Mouse (Mus musculus): ENCODE measurements around the gene Clcn7. TPM values are rescaled to one million over a fixed set of nuclear protein-coding genes. Genes with fewer than 3 reads are reported as not detected.

Clcn7 gene
- total RNA-seq, 2 experiments from 2014 or later = 25.5 to 27.5 TPM

DNA sequence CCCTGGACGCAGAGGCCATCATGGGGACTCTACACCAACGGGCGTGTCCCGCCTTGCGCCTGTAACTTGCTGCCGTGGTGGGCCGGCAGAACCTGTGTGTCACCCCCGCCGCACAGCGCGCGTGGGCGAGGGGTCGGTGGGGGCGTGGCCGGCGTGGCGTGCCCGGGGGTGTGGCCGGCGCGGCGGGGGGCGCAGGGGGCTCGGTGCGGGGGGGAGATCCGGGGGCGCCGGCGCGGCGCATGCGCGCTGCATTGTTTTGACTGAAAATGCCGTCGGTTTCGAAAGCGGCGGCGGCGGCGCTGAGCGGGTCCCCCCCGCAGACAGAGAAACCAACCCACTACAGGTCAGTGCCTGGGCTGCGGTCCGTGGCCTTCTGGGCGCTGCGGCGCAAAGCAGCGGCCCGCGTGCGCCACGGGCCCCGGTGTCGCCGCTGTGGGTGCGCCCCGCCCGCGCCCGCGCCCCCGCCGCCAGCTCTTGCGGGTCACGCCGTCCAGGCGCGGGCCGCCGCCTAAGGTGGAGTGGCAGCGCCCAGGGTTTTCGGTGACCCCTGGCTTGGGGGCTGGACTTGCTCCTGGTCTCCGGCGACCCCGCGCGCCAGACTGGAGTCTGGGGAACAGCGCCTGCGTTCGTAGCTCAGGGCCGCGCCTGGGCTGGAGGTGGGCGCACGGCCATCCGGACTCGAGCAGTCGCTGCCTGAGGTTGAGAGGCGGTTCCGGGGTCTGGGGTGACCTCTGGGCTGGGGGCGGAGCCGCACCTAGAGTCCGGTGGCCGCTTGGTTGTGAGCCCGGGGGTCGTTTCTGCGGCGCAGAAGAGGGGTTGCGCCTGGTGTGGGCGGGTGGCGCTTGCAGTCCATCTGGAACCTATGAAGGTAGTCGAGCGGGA, 55.2 kb downstream of the Clcn7 start, which contains the start of gene Unkl:
Gene Unkl, plus strand, starts transcription at position 248 of the 882 bp plus-strand sequence.
- intact Hi-C loops (cut with DNase I) = no loop called here
- DNase-seq (ENCODE audit: low spot score) = peak; percentile 61

DNA sequence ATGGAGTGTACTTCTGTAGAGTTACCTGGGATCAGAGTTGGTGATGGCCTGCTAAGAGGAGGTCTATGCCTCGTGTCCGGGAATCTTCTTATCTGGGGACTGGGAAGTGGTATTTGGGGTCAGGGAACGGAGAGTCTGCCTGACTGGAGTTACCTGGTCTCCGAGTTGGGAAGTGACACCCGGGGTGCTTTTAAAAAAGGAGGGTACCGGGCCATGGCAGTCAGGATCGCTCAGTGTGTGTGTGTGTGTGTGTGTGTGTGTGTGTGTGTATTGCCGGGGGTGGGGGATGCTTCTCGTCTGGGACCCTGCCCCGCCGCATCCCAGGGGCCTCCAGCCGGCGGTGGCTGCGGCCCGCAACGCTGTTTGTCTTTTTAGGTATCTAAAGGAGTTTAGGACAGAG, 55.9 kb downstream of the Clcn7 start:
- intact Hi-C loops (cut with DNase I) = no loop called here
- no peak for DNase-seq (ENCODE audit: low spot score)

DNA sequence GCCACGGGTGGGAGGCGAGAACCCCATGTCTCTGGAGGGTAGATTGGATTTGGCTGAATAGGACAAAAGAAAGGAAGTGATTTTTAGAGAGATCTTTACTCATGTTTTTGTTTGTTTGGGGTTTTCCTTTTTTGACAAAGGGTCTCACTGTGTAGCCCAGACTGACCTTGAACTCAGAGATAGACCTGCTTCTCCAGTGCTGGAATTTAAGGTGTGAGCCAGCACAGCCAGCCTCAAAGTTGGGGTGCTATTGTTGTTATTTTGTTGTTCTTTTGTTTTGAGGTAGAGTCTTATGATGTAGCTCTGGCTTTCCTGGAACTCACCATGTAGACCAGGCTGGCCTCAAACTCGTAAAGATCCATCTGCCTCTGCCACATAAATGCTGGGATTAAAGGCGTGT, 69.2 kb downstream of the Clcn7 start:
- DNase-seq (ENCODE audit: low spot score) = no peak

DNA sequence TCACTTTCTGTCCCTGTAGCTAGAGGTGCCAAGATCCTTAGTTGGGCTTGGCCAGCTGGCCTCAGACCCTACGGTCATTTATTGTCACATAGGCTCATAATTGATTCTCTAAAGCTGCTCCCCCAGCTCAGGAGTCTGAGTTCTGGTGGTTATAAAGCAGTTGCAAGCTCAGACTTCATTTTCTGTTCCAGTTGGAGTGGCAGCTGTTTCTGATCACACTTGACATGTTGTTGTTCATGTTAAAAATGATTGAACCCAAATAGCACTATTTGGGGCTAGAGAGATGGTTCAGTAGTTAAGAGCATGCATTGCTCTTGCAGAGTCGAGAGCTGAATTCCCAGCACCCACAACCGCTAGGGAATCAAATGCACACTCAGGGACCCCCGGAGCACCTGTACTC, 76.8 kb downstream of the Clcn7 start:
- intact Hi-C loops (cut with DNase I) = no loop called here
- DNase-seq (ENCODE audit: low spot score) = no peak

More for the DNA sequence above, 69.2 kb downstream of the Clcn7 start:
- intact Hi-C loops (cut with DNase I) = no loop called here

DNA sequence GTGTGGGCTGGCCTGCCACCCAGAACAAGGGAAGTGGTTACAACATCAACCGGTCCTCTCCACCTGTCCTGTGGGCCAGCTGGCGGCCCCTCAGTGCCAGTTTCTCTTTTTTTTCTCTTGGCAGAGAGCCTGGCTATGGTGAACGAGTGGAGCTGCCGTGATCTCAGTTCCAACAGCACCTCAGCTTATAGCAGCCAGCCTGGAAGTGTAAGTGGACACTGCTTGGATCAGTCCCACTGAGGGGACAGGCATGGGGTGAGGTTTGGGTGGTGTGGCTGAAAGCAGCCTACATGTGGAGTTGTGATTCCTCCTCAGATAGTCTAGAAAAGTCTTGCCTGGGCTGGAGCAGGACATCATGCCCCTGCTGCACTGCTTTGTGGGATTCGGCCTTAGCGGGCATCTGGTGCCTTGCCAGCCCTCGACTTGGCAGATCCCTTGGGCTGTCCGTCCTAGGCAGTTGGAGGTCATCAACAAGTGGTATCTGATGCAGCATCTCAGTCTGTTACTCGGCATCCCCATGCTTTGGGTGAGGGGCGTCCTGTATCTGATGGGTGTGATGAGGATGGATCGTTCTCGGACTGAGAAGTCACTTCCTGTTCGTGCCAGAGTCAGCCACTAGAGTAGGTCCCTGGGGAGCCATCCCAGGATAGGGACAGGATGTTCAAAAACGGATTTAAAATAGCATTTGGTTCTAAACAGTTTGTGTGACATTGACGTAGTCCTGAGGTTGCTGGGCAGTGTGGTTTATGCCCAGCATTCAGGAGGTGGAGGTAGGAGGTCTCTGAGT, 77.7 kb downstream of the Clcn7 start:
- intact Hi-C loops (cut with DNase I) = no loop called here
- no peak for DNase-seq (ENCODE audit: low spot score)

DNA sequence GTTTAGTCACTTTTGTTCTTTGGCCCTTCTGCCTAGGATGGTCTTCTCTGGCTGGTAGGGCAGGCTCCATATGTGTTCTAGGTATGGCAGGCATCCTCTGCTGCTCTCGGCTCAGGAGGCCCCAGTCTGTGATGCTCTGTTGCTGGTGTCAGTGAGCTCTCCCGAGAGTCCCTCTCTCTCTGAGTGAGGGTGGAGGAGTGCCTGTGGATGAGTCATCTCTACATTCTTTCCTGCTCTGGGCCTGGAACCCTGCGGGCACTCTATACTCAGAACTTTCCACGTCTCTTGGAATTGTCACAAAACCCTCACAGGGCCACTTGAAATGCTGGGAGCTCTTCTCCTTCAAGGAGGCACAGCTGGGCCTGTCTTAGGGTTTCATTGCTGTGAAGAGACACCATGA, 78.5 kb downstream of the Clcn7 start:
- intact Hi-C loops (cut with DNase I) = no loop called here
- DNase-seq (ENCODE audit: low spot score) = no peak

Other genes with a start within 250 kb of the Clcn7 start
- gene Nubp2, start 247.0 kb upstream of the Clcn7 start, total RNA-seq (2021) = 10 to 100 TPM; 18.2 to 19.4 TPM
- gene Spsb3, start 246.7 kb upstream of the Clcn7 start, total RNA-seq (2021) = 10 to 100 TPM; 33.4 to 36.3 TPM
- gene Eme2, start 238.3 kb upstream of the Clcn7 start, total RNA-seq (2021) = 10 to 100 TPM; 17.8 to 19.9 TPM
- gene Mrps34, start 238.3 kb upstream of the Clcn7 start, total RNA-seq (2021) = 100 to 1,000 TPM; 110 to 111 TPM
- gene Nme3, start 236.9 kb upstream of the Clcn7 start, total RNA-seq (2021) = 10 to 100 TPM; 33.9 to 35.6 TPM
- 10 to 100 TPM; 65.1 to 70.2 TPM for gene Mapk8ip3, start 196.4 kb upstream of the Clcn7 start, total RNA-seq (2021)
- 1 to 10 TPM; 8.4 to 8.6 TPM for gene Jpt2, start 172.7 kb upstream of the Clcn7 start, total RNA-seq (2021)
- 10 to 100 TPM; 10.8 to 13.3 TPM for gene Cramp1l, start 117.6 kb upstream of the Clcn7 start, total RNA-seq (2021)
- 1 to 10 TPM; 4.9 to 6.6 TPM for gene Ift140, start 117.3 kb upstream of the Clcn7 start, total RNA-seq (2021)
- 10 to 100 TPM; 34.5 to 41.7 TPM for gene Tmem204, start 49.8 kb upstream of the Clcn7 start, total RNA-seq (2021)
- 10 to 100 TPM; 10.8 to 12.2 TPM for gene Telo2, start 17.4 kb upstream of the Clcn7 start, total RNA-seq (2021)
- gene Ptx4, start 12.6 kb upstream of the Clcn7 start, total RNA-seq (2021) = 1 to 10 TPM; 3.7 to 6.7 TPM
- gene Ccdc154, start 29.1 kb downstream of the Clcn7 start, total RNA-seq (2021) = not detected
- not detected for gene Gm38655, start 42.1 kb downstream of the Clcn7 start, total RNA-seq (2021)
- gene BC003965, start 51.2 kb downstream of the Clcn7 start, total RNA-seq (2021) = 10 to 100 TPM; 22.1 to 23.2 TPM
- gene Unkl, start 55.0 kb downstream of the Clcn7 start, total RNA-seq (2021) = 1 to 10 TPM; 8.4 to 9.6 TPM
- gene Gnptg, start 106.7 kb downstream of the Clcn7 start, total RNA-seq (2021) = 10 to 100 TPM; 10.8 to 12.3 TPM
- gene Tsr3, start 106.8 kb downstream of the Clcn7 start, total RNA-seq (2021) = 1 to 10 TPM; 7.4 to 8.7 TPM
- under 1 TPM; 0.55 to 0.61 TPM for gene Baiap3, start 123.0 kb downstream of the Clcn7 start, total RNA-seq (2021)
- gene Ube2i, start 141.2 kb downstream of the Clcn7 start, total RNA-seq (2021) = 10 to 100 TPM; 91.6 to 97.5 TPM
- under 1 TPM; 0.22 to 0.29 TPM for gene Prss34, start 165.0 kb downstream of the Clcn7 start, total RNA-seq (2021)
- gene Prss28, start 175.3 kb downstream of the Clcn7 start, total RNA-seq (2021) = not detected
- not detected for gene Prss29, start 185.3 kb downstream of the Clcn7 start, total RNA-seq (2021)
- under 1 TPM; 0.47 to 0.84 TPM for gene Tpsab1, start 212.2 kb downstream of the Clcn7 start, total RNA-seq (2021)
- 1 to 10 TPM; 1.6 to 2.2 TPM for gene Tpsb2, start 232.9 kb downstream of the Clcn7 start, total RNA-seq (2021)
- not detected for gene Tpsg1, start 235.9 kb downstream of the Clcn7 start, total RNA-seq (2021)